Mouse (Mus musculus) limb, embryonic 12.5 days (tissue): ENCODE measurements around the gene Atp13a4. TPM values are rescaled to one million over a fixed set of nuclear protein-coding genes. Genes with fewer than 3 reads are reported as not detected.

Source experiments
- ATAC-seq: fragments of 200-750 bp; cut with Nextera tagmentation; 2 replicates; pipeline ENCODE4 v1.8.0; 2017; ENCODE audit warnings: low read depth, moderate TSS enrichment; ENCODE audit not compliant: insufficient number of reproducible peaks, insufficient read depth, low FRiP score, low TSS enrichment
- H3K27ac ChIP-seq: fragments of 300-500 bp; sonication (generic); 2 replicates; pipeline ENCODE4 v1.5.1; 2016; ENCODE audit warnings: mild to moderate bottlenecking, moderate library complexity
- H3K27me3 ChIP-seq: fragments of 300-500 bp; sonication (generic); 2 replicates; pipeline ENCODE4 v1.6.1; 2016; ENCODE audit warnings: mild to moderate bottlenecking, moderate library complexity
- H3K36me3 ChIP-seq: fragments of 300-500 bp; sonication (generic); 2 replicates; pipeline ENCODE4 v1.6.1; 2016; ENCODE audit warnings: mild to moderate bottlenecking, moderate library complexity
- H3K4me1 ChIP-seq: fragments of 300-500 bp; sonication (generic); replicated peaks from 2 replicates; pipeline ENCODE4 v1.6.1; 2016
- H3K4me2 ChIP-seq: fragments of 300-500 bp; sonication (generic); 2 replicates; pipeline ENCODE4 v1.6.1; 2016; ENCODE audit warnings: mild to moderate bottlenecking, moderate library complexity
- H3K4me3 ChIP-seq: fragments of 300-500 bp; sonication (generic); replicated peaks from 2 replicates; pipeline ENCODE4 v1.5.1; 2016; ENCODE audit warnings: mild to moderate bottlenecking
- H3K9ac ChIP-seq: fragments of 300-500 bp; sonication (generic); replicated peaks from 2 replicates; pipeline ENCODE4 v1.6.1; 2016; ENCODE audit warnings: mild to moderate bottlenecking, moderate library complexity
- H3K9me3 ChIP-seq: fragments of 300-500 bp; sonication (generic); 2 replicates; pipeline ENCODE4 v1.6.1; 2016; ENCODE audit warnings: mild to moderate bottlenecking, moderate library complexity
- WGBS: fragments of 180-500 bp; shearing (Covaris S2); methylation state at CpG from one replicate; pipeline ENCODE4 v1.1.7; 2016; 5-methylcytosine and 5-hydroxymethylcytosine counted together
- polyA plus RNA-seq: library from polyadenylated mRNA; unstranded; fragments of >200 nt; fragmentation: Nextera tagmentation; extraction: Ambion mirVana; gene quantifications from 2 replicates; pipeline ENCODE4 v1.2.1, GENCODE M21; 2016

Gene Atp13a4
- polyA plus RNA-seq, 1 experiment from 2014 or later = not detected

- Histone ChIP-seq H3K4me3 (no peak overlapping the region), H3K9me3 (no peaks in the 10 kb centered on the region), H3K27ac (no peak overlapping the region), H3K27me3 (no peaks in the 10 kb centered on the region), H3K4me1 (no peaks in the 10 kb centered on the region), H3K4me2 (no peak overlapping the region), H3K36me3 (no peaks in the 10 kb centered on the region), H3K9ac (no peak overlapping the region)
- 91% methylated on average over 10 of the region's 10 CpGs for WGBS
- no peak for ATAC-seq
Measured at GRCm38 (mm10) chr16:29407319-29407718, 137.3 kb downstream of the Atp13a4 start.

- Histone ChIP-seq H3K4me2 (no peak overlapping the region), H3K4me1 (no peaks in the 10 kb centered on the region), H3K9me3 (no peaks in the 10 kb centered on the region), H3K27me3 (no peaks in the 10 kb centered on the region), H3K36me3 (no peaks in the 10 kb centered on the region), H3K9ac (no peak overlapping the region), H3K4me3 (no peak overlapping the region), H3K27ac (no peak overlapping the region)
- ATAC-seq = no peak
- 83% methylated on average over 2 of the region's 2 CpGs for WGBS
Measured at GRCm38 (mm10) chr16:29399079-29399478, 145.6 kb downstream of the Atp13a4 start.

GRCm38 (mm10) chr16:29384781-29385180 lies 159.9 kb downstream of the Atp13a4 start:
- ATAC-seq = no peak

GRCm38 (mm10) chr16:29378458-29378857 lies 166.2 kb downstream of the Atp13a4 start, which contains the start of gene Atp13a5:
TSS of gene Atp13a5 (minus strand) at chr16:29378732.
- Histone ChIP-seq H3K9me3 (no peaks in the 10 kb centered on the region), H3K9ac (no peak within 1 kb of the TSS), H3K4me2 (no peak within 1 kb of the TSS), H3K4me1 (no peaks in the 10 kb centered on the region), H3K27me3 (no peaks in the 10 kb centered on the region), H3K27ac (no peak within 1 kb of the TSS), H3K4me3 (no peak within 1 kb of the TSS), H3K36me3 (no peaks in the 10 kb centered on the region)
- ATAC-seq = no peak
- WGBS = 67% methylated on average over 4 of the region's 4 CpGs

More at GRCm38 (mm10) chr16:29384781-29385180, 159.9 kb downstream of the Atp13a4 start:
- Histone ChIP-seq H3K9ac (no peak overlapping the region), H3K36me3 (no peaks in the 10 kb centered on the region), H3K9me3 (no peaks in the 10 kb centered on the region), H3K27ac (no peak overlapping the region), H3K4me1 (no peaks in the 10 kb centered on the region), H3K4me3 (no peak overlapping the region), H3K27me3 (no peaks in the 10 kb centered on the region), H3K4me2 (no peak overlapping the region)
- whole genome bisulfite sequencing = 83% methylated on average over 4 of the region's 4 CpGs

- Histone ChIP-seq H3K27me3 (no peaks in the 10 kb centered on the region), H3K27ac (no peak overlapping the region), H3K4me3 (no peak overlapping the region), H3K9ac (no peak overlapping the region), H3K36me3 (no peaks in the 10 kb centered on the region), H3K4me2 (no peak overlapping the region), H3K9me3 (no peaks in the 10 kb centered on the region), H3K4me1 (no peaks in the 10 kb centered on the region)
- 87% methylated on average over 8 of the region's 8 CpGs for WGBS
- no peak for ATAC-seq
Measured at GRCm38 (mm10) chr16:29374636-29375035, 170.0 kb downstream of the Atp13a4 start.

Other genes with a start within 250 kb of the Atp13a4 start
- 0.13 TPM in 1 of 2 replicates, not detected in the other for gene Atp13a5, start 166.1 kb downstream of the Atp13a4 start, polyA plus RNA-seq
- 36.7 and 40.0 TPM in 2 replicates for gene Opa1, start 34.5 kb upstream of the Atp13a4 start, polyA plus RNA-seq